Mouse (Mus musculus) hindbrain, postnatal 0 days (tissue): ENCODE data around the gene C1qtnf1. TPM values are rescaled to one million over a fixed set of nuclear protein-coding genes. Genes with fewer than 3 reads are reported as not detected.

Experiments
- ATAC-seq: fragments of 200-750 bp; cut with Nextera tagmentation; 2 replicates; pipeline ENCODE4 v1.8.0; 2017; ENCODE audit warnings: mild to moderate bottlenecking, moderate TSS enrichment, moderate library complexity
- DNase-seq: peaks from one replicate; pipeline ENCODE4 v3.0.0-alpha.2; 2015; ENCODE audit warnings: low spot score
- H3K27ac ChIP-seq: fragments of 300-500 bp; sonication (generic); 2 replicates; pipeline ENCODE4 v1.5.1; 2014; ENCODE audit warnings: mild to moderate bottlenecking
- H3K27me3 ChIP-seq: fragments of 300-500 bp; sonication (generic); 2 replicates; pipeline ENCODE4 v1.6.1; 2014; ENCODE audit warnings: low read length, mixed read lengths; ENCODE audit not compliant: insufficient read depth
- H3K36me3 ChIP-seq: fragments of 300-500 bp; sonication (generic); 2 replicates; pipeline ENCODE4 v1.6.1; 2014; ENCODE audit warnings: low read length, mixed read lengths; ENCODE audit not compliant: insufficient read depth
- H3K4me1 ChIP-seq: fragments of 300-500 bp; sonication (generic); 2 replicates; pipeline ENCODE4 v1.6.1; 2014; ENCODE audit warnings: antibody characterized with exemption, low read length, mixed read lengths; ENCODE audit not compliant: insufficient read depth
- H3K4me2 ChIP-seq: fragments of 300-500 bp; sonication (generic); 2 replicates; pipeline ENCODE4 v1.6.1; 2014; ENCODE audit warnings: low read depth, mild to moderate bottlenecking, low read length, moderate library complexity, mixed read lengths
- H3K4me3 ChIP-seq: fragments of 300-500 bp; sonication (generic); 2 replicates; pipeline ENCODE4 v1.5.1; 2014; ENCODE audit warnings: low read length
- H3K9ac ChIP-seq: fragments of 300-500 bp; sonication (generic); replicated peaks from 2 replicates; pipeline ENCODE4 v1.6.1; 2014; ENCODE audit warnings: mild to moderate bottlenecking, low read length, moderate library complexity, mixed read lengths
- H3K9me3 ChIP-seq: fragments of 300-500 bp; sonication (generic); 2 replicates; pipeline ENCODE4 v1.6.1; 2016; ENCODE audit warnings: low read length, mixed read lengths
- CTCF ChIP-seq: IDR thresholded peaks from 2 replicates; pipeline ENCODE4 v1.5.1; 2016; ENCODE audit warnings: antibody characterized with exemption, control low read depth, low read depth
- WGBS: fragments of 180-500 bp; shearing (Covaris S2); extraction: QIAGEN DNeasy Blood & Tissue Kit; methylation state at CpG from one replicate; pipeline ENCODE4 v1.1.7; 2014; 5-methylcytosine and 5-hydroxymethylcytosine counted together
- polyA plus RNA-seq: library from polyadenylated mRNA; unstranded; fragments of >200 nt; fragmentation: Nextera tagmentation; extraction: Ambion mirVana; gene quantifications from 2 replicates; pipeline ENCODE4 v1.2.1, GENCODE M21; 2015
- total RNA-seq: library from RNA; depleted of rRNA; stranded (reverse); fragments of >200 nt; gene quantifications from 2 replicates; pipeline ENCODE4 v1.2.3, GENCODE M21; 2014

The C1qtnf1 gene
- total and polyA plus RNA-seq, 2 experiments from 2014 or later: 4.3 to 5.4 TPM

DNA sequence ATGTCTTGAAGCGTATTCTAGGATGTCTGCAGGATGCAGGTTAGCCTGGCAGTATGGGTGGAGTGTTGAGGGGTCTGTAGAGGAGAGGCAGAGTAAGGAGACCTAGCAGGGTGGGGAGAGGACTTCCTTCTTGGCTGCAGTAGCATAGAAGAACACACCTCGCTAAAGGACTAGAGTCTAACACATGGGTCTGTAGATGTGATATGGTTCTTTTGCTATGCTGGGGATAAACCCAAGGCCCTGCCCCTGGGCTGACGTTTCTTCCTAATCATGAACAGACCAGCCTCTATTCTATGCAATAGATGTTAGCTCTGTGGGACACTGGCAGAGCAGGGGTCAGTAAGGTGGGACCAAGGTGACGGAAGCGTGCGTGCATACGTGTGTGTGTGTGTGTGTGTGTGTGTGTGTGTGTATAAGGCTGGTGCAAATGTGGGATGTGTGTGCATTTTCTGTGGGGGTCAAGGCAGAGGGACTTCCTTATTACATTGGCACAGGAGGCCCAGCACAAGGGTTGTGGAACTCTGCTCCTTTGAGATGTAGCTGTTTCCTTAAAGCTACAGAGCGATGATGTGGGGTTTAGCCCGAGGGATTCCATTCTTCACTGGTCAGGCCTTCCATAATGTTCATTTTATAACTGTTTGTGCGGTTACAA lies 41.6 kb downstream of the C1qtnf1 start:
- Histone ChIP-seq H3K27me3 (no peaks in the 10 kb centered on the region), H3K36me3 (no peaks in the 10 kb centered on the region), H3K4me2 (no peak overlapping the region), H3K9me3 (no peaks in the 10 kb centered on the region), H3K4me3 (no peak overlapping the region), H3K4me1 (no peaks in the 10 kb centered on the region), H3K9ac (no peak overlapping the region), H3K27ac (no peak overlapping the region)
- DNase-seq (no peak), ATAC-seq (no peak)
- no peak for TF ChIP-seq CTCF
- WGBS: 82% methylated on average over 10 of the region's 10 CpGs

GRCm38 (mm10) chr11:118470234-118470966 lies 42.4 kb downstream of the C1qtnf1 start:
- no peak overlapping the region for H3K4me3 ChIP-seq
- no peak for ATAC-seq
- H3K27ac ChIP-seq: 0 out of 2 replicates have a peak overlapping the region, but pooled peaks have one; percentile 16
- no peaks in the 10 kb centered on the region for H3K27me3 ChIP-seq
- TF ChIP-seq CTCF: no peak
- DNase-seq: peak; percentile 53
- H3K9ac ChIP-seq: no peak overlapping the region
- H3K4me1 ChIP-seq: no peaks in the 10 kb centered on the region
- H3K9me3 ChIP-seq: no peaks in the 10 kb centered on the region
- no peak overlapping the region for H3K4me2 ChIP-seq
- 18% methylated on average over 12 of the region's 12 CpGs for WGBS
- no peaks in the 10 kb centered on the region for H3K36me3 ChIP-seq

GRCm38 (mm10) chr11:118471676-118472075 lies 43.7 kb downstream of the C1qtnf1 start:
- no peaks in the 10 kb centered on the region for H3K4me1 ChIP-seq
- WGBS: 40% methylated on average over 13 of the region's 13 CpGs
- ATAC-seq (no peak), DNase-seq (no peak)
- H3K36me3 ChIP-seq: no peaks in the 10 kb centered on the region
- H3K4me3 ChIP-seq: no peak overlapping the region
- no peaks in the 10 kb centered on the region for H3K27me3 ChIP-seq
- TF ChIP-seq CTCF: no peak
- H3K9me3 ChIP-seq: no peaks in the 10 kb centered on the region
- H3K27ac ChIP-seq: no peak overlapping the region
- no peak overlapping the region for H3K9ac ChIP-seq
- no peak overlapping the region for H3K4me2 ChIP-seq

DNA sequence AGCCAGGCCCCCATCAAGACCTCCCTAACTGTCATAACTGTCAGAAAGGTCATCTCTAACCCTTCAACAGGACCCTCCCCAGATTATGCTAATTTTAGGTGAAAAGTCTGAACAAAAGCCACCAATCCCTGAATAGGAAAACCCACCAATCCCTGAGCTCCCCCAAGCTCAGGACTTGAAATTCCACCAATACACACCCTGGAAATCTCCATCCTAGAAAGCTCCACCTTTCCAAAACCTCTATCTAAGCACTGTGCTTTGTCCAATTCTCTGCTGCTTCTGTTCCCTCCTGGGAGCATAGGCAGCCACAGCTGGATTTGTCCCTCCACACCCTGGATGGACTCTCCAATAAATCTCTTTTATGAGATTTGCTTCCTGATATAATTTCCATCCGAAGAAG lies 45.2 kb downstream of the C1qtnf1 start:
- Histone ChIP-seq H3K4me1 (0 out of 2 replicates have a peak, but pooled peaks cover 7% of the 10 kb centered on the region), H3K4me3 (no peak overlapping the region), H3K9ac (no peak overlapping the region), H3K4me2 (no peak overlapping the region), H3K27me3 (no peaks in the 10 kb centered on the region), H3K36me3 (no peaks in the 10 kb centered on the region), H3K27ac (no peak overlapping the region), H3K9me3 (no peaks in the 10 kb centered on the region)
- 93% methylated on average over 1 of the region's 1 CpGs for WGBS
- DNase-seq (no peak), ATAC-seq (no peak)
- no peak for TF ChIP-seq CTCF

DNA sequence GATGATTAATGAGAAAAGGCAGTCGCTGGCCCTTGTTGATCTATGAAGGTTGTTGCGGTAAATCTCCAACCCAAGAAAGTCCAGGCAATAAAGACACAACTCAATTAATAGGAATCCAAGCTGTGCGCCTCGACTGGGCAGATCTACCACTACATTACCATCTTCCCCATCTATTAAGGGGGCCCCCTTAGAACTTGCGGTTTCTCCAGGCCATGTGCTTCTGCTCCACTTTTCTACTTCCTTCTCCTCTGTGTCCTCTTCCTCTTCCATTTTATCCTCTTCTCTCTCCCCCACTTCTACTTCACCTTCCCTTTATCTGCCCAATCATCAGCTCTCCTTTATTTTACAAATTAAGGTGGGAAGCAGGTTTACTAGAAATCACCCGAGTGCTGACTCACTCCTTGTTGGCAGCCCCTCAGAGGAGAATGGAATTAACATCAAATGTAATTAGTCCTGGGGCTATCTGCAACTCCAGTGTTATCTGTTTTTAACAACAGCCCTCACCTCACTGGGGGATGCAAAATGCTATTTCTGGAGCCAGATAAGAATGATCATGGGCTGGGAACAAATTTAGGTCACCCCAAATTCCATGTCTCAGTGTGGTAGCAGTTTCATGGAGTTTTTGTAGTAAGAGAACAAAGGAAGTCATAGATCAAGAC lies 46.0 kb downstream of the C1qtnf1 start:
- H3K4me2 ChIP-seq: no peak overlapping the region
- DNase-seq (no peak), ATAC-seq (no peak)
- H3K4me3 ChIP-seq: no peak overlapping the region
- H3K27me3 ChIP-seq: no peaks in the 10 kb centered on the region
- no peak overlapping the region for H3K27ac ChIP-seq
- H3K4me1 ChIP-seq: 0 out of 2 replicates have a peak, but pooled peaks cover 7% of the 10 kb centered on the region
- H3K9me3 ChIP-seq: no peaks in the 10 kb centered on the region
- 81% methylated on average over 6 of the region's 6 CpGs for WGBS
- no peaks in the 10 kb centered on the region for H3K36me3 ChIP-seq
- TF ChIP-seq CTCF: no peak
- no peak overlapping the region for H3K9ac ChIP-seq

DNA sequence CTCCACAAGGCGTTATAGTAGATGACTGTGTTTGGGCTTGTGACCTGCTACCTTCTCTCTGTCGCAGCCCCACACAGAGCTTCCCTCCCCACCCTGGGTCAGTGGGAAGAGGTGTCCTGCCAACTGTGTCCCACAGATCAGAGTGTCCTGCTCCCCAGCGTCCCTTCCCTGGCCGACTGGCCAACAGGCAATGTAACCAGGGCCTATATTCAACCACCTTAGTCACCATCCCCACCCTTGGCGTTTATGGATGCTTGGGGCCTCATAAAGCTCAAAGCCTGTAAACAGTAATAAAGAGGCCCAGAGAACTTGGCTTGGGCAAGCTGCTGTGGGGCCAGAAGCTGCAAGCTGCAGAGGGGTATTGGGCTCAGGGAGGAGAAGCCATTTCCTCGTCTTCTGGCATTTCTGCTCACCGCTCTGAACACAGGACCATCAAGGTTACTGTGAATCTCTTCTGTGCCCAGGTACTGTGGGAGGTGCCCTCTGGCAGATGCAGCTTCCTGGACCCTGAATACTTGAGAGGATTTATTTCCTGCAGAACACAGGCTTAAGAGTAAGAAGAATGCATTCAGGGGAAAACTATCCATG lies 47.6 kb downstream of the C1qtnf1 start:
- H3K27me3 ChIP-seq: no peaks in the 10 kb centered on the region
- H3K9ac ChIP-seq: no peak overlapping the region
- no peaks in the 10 kb centered on the region for H3K9me3 ChIP-seq
- DNase-seq (no peak), ATAC-seq (no peak)
- no peak overlapping the region for H3K4me2 ChIP-seq
- 94% methylated on average over 7 of the region's 7 CpGs for WGBS
- H3K4me3 ChIP-seq: no peak overlapping the region
- H3K36me3 ChIP-seq: no peaks in the 10 kb centered on the region
- H3K27ac ChIP-seq: no peak overlapping the region
- TF ChIP-seq CTCF: no peak
- H3K4me1 ChIP-seq: 0 out of 2 replicates have a peak, but pooled peaks cover 7% of the 10 kb centered on the region
